Mouse (Mus musculus) limb, embryonic 12.5 days (tissue): ENCODE results near the gene Tagln. TPM values are rescaled to one million over a fixed set of nuclear protein-coding genes. Genes with fewer than 3 reads are reported as not detected.

Source experiments
- ATAC-seq: fragments of 200-750 bp; cut with Nextera tagmentation; 2 replicates; pipeline ENCODE4 v1.8.0; 2017; ENCODE audit warnings: low read depth, moderate TSS enrichment; ENCODE audit not compliant: insufficient number of reproducible peaks, insufficient read depth, low FRiP score, low TSS enrichment
- H3K27ac ChIP-seq: fragments of 300-500 bp; sonication (generic); 2 replicates; pipeline ENCODE4 v1.5.1; 2016; ENCODE audit warnings: mild to moderate bottlenecking, moderate library complexity
- H3K27me3 ChIP-seq: fragments of 300-500 bp; sonication (generic); 2 replicates; pipeline ENCODE4 v1.6.1; 2016; ENCODE audit warnings: mild to moderate bottlenecking, moderate library complexity
- H3K36me3 ChIP-seq: fragments of 300-500 bp; sonication (generic); 2 replicates; pipeline ENCODE4 v1.6.1; 2016; ENCODE audit warnings: mild to moderate bottlenecking, moderate library complexity
- H3K4me1 ChIP-seq: fragments of 300-500 bp; sonication (generic); replicated peaks from 2 replicates; pipeline ENCODE4 v1.6.1; 2016
- H3K4me2 ChIP-seq: fragments of 300-500 bp; sonication (generic); 2 replicates; pipeline ENCODE4 v1.6.1; 2016; ENCODE audit warnings: mild to moderate bottlenecking, moderate library complexity
- H3K4me3 ChIP-seq: fragments of 300-500 bp; sonication (generic); replicated peaks from 2 replicates; pipeline ENCODE4 v1.5.1; 2016; ENCODE audit warnings: mild to moderate bottlenecking
- H3K9ac ChIP-seq: fragments of 300-500 bp; sonication (generic); replicated peaks from 2 replicates; pipeline ENCODE4 v1.6.1; 2016; ENCODE audit warnings: mild to moderate bottlenecking, moderate library complexity
- H3K9me3 ChIP-seq: fragments of 300-500 bp; sonication (generic); 2 replicates; pipeline ENCODE4 v1.6.1; 2016; ENCODE audit warnings: mild to moderate bottlenecking, moderate library complexity
- WGBS: fragments of 180-500 bp; shearing (Covaris S2); methylation state at CpG from one replicate; pipeline ENCODE4 v1.1.7; 2016; 5-methylcytosine and 5-hydroxymethylcytosine counted together
- polyA plus RNA-seq: library from polyadenylated mRNA; unstranded; fragments of >200 nt; fragmentation: Nextera tagmentation; extraction: Ambion mirVana; gene quantifications from 2 replicates; pipeline ENCODE4 v1.2.1, GENCODE M21; 2016

The Tagln gene
- polyA plus RNA-seq, 1 experiment from 2014 or later: 7.5 TPM

DNA sequence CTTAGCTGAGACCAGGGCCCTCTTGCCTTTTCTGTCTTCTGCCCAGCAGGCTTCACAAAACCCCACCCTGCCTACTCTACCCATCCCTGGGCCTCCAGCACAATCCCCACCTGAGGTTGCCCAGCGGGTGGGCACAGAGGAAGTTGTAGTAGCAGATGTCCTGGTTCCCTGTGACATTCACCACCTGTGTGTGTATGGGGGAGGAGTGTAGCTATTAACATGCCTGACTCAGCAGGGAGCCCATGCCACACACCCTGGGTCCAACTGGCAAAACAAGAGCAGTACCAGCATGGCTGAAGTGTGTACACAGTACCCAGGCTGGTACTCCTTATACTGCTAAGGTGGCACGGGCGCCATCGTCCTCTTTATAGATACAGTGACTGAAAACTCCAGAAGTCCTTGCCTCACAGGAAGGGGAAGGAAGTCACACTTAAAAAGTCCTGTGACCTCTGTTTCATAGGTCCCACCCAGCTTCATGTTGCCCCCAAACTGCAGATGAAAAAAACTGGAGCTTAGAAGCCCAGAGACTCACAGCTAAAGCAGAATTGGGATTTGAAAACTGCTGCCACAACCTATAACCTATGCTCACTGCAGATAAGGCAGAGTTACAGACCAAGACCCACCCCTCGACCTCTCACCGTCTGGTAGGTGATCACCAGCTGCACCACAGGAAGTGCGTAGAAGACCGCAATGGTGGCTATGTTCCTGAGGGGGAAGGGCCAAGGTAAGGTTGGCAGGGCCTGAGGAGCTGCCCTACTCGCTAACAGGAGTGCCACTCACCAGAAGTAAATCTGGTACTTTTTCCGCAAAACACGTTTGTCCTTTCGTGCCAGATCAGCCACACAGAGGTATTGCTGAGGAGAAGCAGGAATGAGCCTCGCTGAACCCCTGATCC, 8.9 kb upstream of the Tagln start:
- Histone ChIP-seq H3K9me3 (no peaks in the 10 kb centered on the region), H3K9ac (no peak overlapping the region), H3K36me3 (peaks cover 92% of the 10 kb centered on the region), H3K27ac (no peak overlapping the region), H3K4me2 (no peak overlapping the region), H3K4me1 (no peaks in the 10 kb centered on the region), H3K4me3 (no peak overlapping the region), H3K27me3 (no peaks in the 10 kb centered on the region)
- 84% methylated on average over 13 of the region's 13 CpGs for WGBS
- ATAC-seq: no peak

DNA sequence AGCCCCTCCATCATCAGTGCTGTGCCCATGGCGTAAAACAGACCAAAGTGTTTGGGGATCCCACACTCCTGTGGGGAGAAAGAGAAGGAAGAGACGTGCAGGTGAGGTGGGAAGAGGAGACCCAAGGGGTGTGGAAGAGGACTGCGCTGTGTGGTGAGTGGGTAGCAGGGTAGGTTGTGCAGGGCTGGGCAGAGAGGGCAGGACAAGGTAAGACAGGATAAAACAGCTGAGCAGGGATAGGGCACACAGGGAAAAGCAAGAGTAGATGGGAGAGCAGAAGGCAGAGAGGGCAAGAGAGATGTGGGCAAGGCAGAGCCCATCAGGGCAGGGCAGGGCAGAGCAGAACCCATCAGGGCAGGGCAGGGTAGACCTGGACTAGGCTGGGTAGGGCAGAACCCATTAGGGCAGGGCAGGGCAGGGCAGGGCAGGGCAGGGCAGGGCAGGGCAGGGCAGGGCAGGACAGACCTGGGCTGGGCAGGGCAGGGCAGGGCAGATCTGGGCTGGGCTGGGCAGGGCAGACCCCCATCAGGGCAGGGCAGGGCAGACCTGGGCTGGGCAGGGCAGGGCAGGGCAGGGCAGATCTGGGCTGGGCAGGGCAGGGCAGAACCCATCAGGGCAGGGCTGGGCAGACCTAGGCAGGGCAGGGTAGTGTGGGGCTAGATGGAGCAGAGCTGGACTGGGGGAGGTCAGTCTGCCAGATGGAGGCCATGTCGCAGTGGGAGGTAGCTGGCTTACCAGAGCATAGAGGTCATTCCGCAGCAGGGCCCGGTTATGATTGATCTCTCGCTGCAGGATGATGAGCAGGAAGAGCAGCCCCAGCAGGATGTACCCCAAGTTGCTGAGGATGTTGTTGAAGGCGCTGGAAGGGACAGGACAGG, 8.0 kb upstream of the Tagln start:
- H3K9me3 ChIP-seq: no peaks in the 10 kb centered on the region
- H3K4me3 ChIP-seq: no peak overlapping the region
- no peak overlapping the region for H3K9ac ChIP-seq
- no peak overlapping the region for H3K27ac ChIP-seq
- H3K27me3 ChIP-seq: no peaks in the 10 kb centered on the region
- ATAC-seq: no peak
- no peak overlapping the region for H3K4me2 ChIP-seq
- H3K36me3 ChIP-seq: peaks cover 92% of the 10 kb centered on the region
- H3K4me1 ChIP-seq: no peaks in the 10 kb centered on the region
- WGBS: 92% methylated on average over 8 of the region's 8 CpGs

DNA sequence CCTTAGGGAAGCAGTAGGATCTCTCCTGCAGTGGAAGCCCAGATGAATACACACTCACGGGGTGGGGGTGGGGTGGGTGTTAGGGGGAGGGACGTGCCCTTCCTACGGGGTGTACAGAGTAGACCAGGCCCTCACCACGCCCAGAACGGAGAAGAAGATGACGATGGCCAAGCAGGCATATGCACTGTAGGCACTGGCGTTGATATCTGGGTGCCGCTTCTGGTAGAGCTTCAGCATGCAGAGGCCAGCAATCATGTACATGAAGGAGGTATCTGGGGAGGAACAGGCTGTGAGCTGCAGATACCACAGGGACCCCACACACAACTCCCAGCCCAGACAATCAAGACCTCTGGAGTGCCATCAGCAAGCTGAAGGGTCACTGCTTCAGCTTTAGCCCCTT, 7.1 kb upstream of the Tagln start:
- ATAC-seq: no peak
- no peaks in the 10 kb centered on the region for H3K4me1 ChIP-seq
- H3K9ac ChIP-seq: no peak overlapping the region
- no peak overlapping the region for H3K4me3 ChIP-seq
- no peaks in the 10 kb centered on the region for H3K9me3 ChIP-seq
- H3K27ac ChIP-seq: no peak overlapping the region
- no peaks in the 10 kb centered on the region for H3K27me3 ChIP-seq
- H3K4me2 ChIP-seq: no peak overlapping the region
- WGBS: 94% methylated on average over 8 of the region's 8 CpGs
- H3K36me3 ChIP-seq: peaks cover 93% of the 10 kb centered on the region

DNA sequence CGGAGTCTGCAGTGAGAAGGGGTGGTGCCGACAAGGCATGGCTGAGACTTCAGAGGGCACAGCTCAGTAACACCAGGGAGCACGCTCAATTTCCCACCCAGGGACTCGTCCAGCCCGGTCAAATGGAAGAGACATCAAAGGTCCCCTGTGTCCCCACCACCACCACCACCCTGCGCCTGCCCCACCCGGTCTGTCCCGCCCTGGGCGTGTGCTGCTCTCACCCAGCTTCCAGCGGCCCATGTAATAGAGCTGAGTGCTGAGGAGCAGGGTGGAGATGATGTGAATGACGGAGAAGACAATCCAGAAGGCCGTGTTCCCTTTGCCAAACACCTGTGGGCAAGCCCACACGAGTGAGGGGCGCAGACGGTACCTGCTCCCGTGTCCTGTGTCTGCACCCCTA, 6.6 kb upstream of the Tagln start:
- peaks cover 93% of the 10 kb centered on the region for H3K36me3 ChIP-seq
- no peak overlapping the region for H3K4me2 ChIP-seq
- H3K4me3 ChIP-seq: no peak overlapping the region
- H3K4me1 ChIP-seq: no peaks in the 10 kb centered on the region
- H3K9ac ChIP-seq: no peak overlapping the region
- no peaks in the 10 kb centered on the region for H3K9me3 ChIP-seq
- no peak for ATAC-seq
- no peaks in the 10 kb centered on the region for H3K27me3 ChIP-seq
- H3K27ac ChIP-seq: no peak overlapping the region
- WGBS: 86% methylated on average over 16 of the region's 16 CpGs

DNA sequence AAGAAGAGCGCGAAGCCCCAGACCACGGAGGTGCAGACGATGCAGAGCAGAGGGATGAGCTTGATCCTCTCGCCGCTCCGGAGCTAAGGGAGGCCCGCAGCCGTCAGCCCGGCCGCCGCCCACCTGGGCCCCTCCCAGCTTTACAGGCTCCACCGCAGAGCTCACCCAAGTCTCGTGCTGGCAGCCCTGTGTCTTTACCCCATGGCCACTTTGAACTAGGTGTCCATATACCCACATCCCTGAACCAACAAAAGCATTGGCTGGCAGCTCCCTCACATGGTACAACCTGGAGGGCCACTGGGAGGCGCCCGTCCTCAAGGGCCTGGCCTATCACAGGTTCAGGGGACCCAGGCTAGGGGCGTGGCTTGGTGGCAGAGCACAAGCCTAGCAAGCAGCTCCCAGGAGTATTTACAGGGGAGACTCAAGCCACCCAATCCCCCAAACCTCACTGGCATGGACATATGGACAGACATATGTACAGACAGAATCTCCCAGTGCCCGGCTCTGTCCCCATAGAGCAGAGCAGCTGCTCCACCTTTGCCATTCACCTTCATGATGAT, 5.6 kb upstream of the Tagln start:
- Histone ChIP-seq H3K9ac (no peak overlapping the region), H3K4me1 (peaks cover under 1% of the 10 kb centered on the region; the same call in 1 of the 2 replicates), H3K27me3 (peaks cover 4% of the 10 kb centered on the region), H3K4me3 (no peak overlapping the region), H3K27ac (no peak overlapping the region), H3K36me3 (peaks cover 85% of the 10 kb centered on the region), H3K4me2 (no peak overlapping the region), H3K9me3 (no peaks in the 10 kb centered on the region)
- no peak for ATAC-seq
- 59% methylated on average over 18 of the region's 18 CpGs for WGBS

DNA sequence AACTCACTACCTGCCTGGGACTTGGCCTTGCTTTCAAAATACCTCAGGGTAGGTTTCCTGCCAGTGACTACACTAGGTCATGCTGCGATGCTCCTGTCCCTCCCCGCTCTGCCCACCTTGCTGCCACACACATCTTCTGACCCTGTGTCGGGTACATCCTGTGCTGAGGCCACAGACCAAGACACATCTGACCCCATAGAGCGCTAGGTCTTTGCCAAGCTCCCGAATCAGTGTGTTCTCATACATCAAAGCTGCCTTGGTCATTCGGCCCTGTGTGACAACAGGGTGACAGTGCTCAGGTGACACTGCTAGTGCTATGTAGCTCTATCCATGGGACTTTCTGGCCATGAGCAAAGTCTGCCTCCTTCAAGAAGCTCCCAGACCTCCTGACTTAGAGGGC, 3.9 kb upstream of the Tagln start:
- Histone ChIP-seq H3K9me3 (no peaks in the 10 kb centered on the region), H3K27ac (no peak overlapping the region), H3K9ac (no peak overlapping the region), H3K4me1 (peaks cover 13% of the 10 kb centered on the region), H3K27me3 (peaks cover 14% of the 10 kb centered on the region), H3K36me3 (peaks cover 69% of the 10 kb centered on the region), H3K4me3 (no peak overlapping the region), H3K4me2 (no peak overlapping the region)
- 88% methylated on average over 6 of the region's 6 CpGs for WGBS
- ATAC-seq: no peak

DNA sequence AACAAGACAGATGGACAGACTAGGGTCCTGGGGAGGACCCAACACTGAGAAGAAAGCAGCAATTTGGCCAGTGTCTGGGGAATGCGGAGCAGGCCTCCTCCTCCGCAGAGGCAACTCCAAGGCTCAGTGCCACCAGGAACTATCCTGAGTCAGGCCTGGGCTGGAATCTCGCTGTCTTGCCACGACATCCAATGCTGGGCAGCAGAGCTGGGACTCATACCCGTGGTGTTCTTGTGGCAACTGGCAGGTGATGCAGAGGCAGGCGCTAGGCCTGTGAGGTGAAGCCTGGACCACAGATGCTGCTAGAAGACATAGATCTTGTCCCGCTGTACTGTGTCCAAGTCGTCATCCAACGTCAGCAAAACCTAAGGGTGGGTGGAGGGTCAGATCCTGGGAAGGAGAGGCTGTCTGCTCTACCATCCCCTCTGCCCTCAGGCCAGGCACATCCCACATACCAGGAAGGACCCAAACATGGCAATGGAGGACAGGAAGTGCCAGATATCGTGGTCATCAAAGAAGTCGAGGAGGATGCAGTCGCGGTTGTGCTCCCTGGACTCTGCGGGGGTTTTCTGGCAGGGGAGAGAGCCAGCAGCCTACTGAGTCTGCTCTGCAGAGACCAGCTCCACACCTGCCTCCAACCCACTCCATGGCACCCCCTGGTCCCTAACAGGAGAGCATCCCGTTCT, 3.2 kb upstream of the Tagln start:
- no peak for ATAC-seq
- Histone ChIP-seq H3K4me2 (no peak overlapping the region), H3K36me3 (peaks cover 62% of the 10 kb centered on the region)

DNA sequence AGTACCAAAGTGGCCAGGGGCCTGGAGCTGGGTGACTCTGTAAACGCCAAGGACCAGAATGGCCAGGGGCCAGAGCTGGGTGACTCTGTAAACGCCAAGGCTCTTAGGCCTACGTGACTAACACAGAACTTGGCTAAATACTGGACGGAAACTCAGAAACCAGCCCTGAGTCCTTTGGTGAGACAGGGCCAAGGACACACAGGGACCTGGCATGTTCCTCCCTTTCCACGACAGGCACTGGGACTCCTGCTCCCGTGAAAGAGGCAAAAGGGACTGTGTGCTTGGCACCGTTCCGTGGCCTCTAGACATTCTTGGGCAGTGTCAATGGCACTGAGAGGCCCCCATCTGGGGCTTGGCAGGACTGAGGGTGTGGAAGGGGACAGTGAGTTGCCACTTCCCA, 2.2 kb upstream of the Tagln start:
- no peak for ATAC-seq
- H3K27ac ChIP-seq: no peak overlapping the region
- H3K4me1 ChIP-seq: peaks cover 13% of the 10 kb centered on the region
- no peak overlapping the region for H3K4me3 ChIP-seq
- no peak overlapping the region for H3K4me2 ChIP-seq
- H3K9me3 ChIP-seq: no peaks in the 10 kb centered on the region
- H3K9ac ChIP-seq: no peak overlapping the region
- H3K36me3 ChIP-seq: peaks cover 52% of the 10 kb centered on the region
- H3K27me3 ChIP-seq: peaks cover 14% of the 10 kb centered on the region
- 93% methylated on average over 8 of the region's 8 CpGs for WGBS

More for the DNA sequence above, 3.2 kb upstream of the Tagln start:
- H3K27me3 ChIP-seq: peaks cover 14% of the 10 kb centered on the region
- WGBS: 89% methylated on average over 15 of the region's 15 CpGs
- no peak overlapping the region for H3K9ac ChIP-seq
- no peaks in the 10 kb centered on the region for H3K9me3 ChIP-seq
- H3K4me3 ChIP-seq: no peak overlapping the region
- H3K4me1 ChIP-seq: peaks cover 13% of the 10 kb centered on the region
- no peak overlapping the region for H3K27ac ChIP-seq

DNA sequence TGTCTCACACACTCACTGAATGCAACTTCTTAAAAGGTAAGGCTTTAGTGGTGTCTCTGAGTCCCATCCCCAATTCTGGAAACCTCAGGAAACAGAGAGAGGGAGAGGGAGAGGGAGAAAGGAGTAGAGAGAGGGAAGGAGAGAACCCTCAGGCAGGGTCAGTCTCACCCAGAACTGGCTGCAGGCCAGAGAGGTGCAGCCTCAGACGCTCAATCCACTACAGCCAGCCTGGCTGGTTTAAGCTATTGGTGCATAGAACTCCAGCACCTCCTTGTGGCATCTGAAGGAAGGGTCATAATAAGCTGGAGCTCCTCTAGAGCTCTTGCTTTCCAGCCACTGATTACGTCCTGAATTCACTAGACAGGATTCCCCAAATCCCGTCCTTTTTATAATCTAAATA, 1.0 kb upstream of the Tagln start:
- WGBS: 25% methylated on average over 3 of the region's 3 CpGs
- H3K27ac ChIP-seq: no peak overlapping the region
- no peak overlapping the region for H3K4me2 ChIP-seq
- no peaks in the 10 kb centered on the region for H3K9me3 ChIP-seq
- peaks cover 40% of the 10 kb centered on the region for H3K36me3 ChIP-seq
- no peak for ATAC-seq
- no peak overlapping the region for H3K4me3 ChIP-seq
- no peak overlapping the region for H3K9ac ChIP-seq
- H3K27me3 ChIP-seq: peaks cover 14% of the 10 kb centered on the region
- H3K4me1 ChIP-seq: peaks cover 13% of the 10 kb centered on the region

DNA sequence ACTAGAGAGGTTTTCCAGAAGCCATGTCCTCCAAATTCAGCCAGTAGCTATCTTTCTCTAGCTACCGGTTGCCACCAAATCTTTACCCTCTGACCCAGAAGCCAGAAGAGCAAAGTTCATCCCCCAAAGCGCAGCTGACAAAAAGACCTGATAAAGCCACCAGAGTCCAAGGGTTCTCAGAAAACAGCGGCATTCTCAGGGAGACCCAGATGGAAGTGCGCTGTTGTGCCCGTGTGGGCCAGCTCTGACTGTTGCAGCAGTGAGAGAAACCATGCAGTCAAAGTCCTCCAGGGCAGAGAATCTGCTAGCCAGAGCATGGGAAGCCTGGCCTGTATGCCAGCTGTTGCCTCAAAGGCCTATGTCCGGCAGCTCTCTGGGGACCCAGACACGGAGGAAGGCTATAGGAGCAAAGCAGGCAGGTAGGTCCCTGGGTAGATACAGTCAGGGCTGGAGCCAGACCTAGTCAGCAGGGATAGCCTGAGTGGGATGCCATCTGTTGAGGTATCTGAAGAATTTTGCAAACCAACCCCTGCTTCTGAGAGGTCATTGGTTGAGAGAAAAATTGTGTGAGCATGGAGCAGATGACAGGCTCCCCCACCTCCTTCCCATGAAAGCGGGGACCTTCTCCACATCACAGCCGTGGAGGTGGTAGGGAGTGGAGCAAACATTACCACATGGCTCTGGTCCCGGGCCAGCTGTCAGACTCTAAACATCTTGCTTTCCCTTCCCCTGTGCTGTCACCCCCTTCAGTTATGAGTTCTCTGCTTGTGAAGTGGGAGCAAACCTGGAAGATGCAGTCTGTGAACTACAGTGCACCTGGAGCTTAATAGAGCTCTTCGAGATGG, 3.1 kb downstream of the Tagln start:
- Histone ChIP-seq H3K9me3 (no peaks in the 10 kb centered on the region), H3K4me2 (no peak overlapping the region), H3K4me3 (no peak overlapping the region), H3K4me1 (peaks cover 13% of the 10 kb centered on the region), H3K27me3 (peaks cover 14% of the 10 kb centered on the region), H3K27ac (no peak overlapping the region), H3K9ac (no peak overlapping the region), H3K36me3 (peaks cover 42% of the 10 kb centered on the region)
- 71% methylated on average over 11 of the region's 11 CpGs for WGBS
- no peak for ATAC-seq
